Mouse (Mus musculus): ENCODE measurements at regions not wholly inside any gene's neighbourhood (a gene's known extent, or its start where the extent isn't known, plus 50 kb on each side); places are given as distances from the start of the nearest gene placed in this dataset.

- no peak for TF ChIP-seq CTCF (IDR thresholded peaks at IDR 0.05; ENCODE audit: insufficient read depth, low read length)
- TF ChIP-seq POLR2A (IDR thresholded peaks at IDR 0.05; ENCODE audit: borderline replicate concordance, extremely low read depth, low read depth, low read length), result no peak
Measured at GRCm38 (mm10) chr14:114953070-114953665, 138.8 kb upstream of the Gpc5 start.
